Mouse (Mus musculus) mesoderm, embryonic 11.5 days (tissue): ENCODE data around the gene Vwa8.
"Not testable (repeated sequence)": the region's sequence is repeated elsewhere in the genome, so short reads cannot be mapped to it uniquely, and the experiment has no call there.

Experiments used
- DNase-seq: peaks from one replicate; pipeline ENCODE4 v3.0.0-alpha.2; 2012; ENCODE audit warnings: low read depth, low spot score

Vwa8 gene

GRCm38 (mm10) chr14:78972424-78972823 lies 123.6 kb downstream of the Vwa8 start:
- no peak for DNase-seq

GRCm38 (mm10) chr14:78983104-78983503 lies 134.3 kb downstream of the Vwa8 start:
- peak; percentile 12 for DNase-seq

- no peak for DNase-seq
These were observed 135.4 kb downstream of the Vwa8 start for GRCm38 (mm10) chr14:78984296-78984695.

GRCm38 (mm10) chr14:78987543-78987942 lies 138.7 kb downstream of the Vwa8 start:
- no peak for DNase-seq

GRCm38 (mm10) chr14:78992456-78992855 lies 143.6 kb downstream of the Vwa8 start:
- DNase-seq: no peak

- no peak for DNase-seq
These were observed 144.7 kb downstream of the Vwa8 start for GRCm38 (mm10) chr14:78993515-78993914.

GRCm38 (mm10) chr14:78996359-78996758 lies 147.5 kb downstream of the Vwa8 start:
- no peak for DNase-seq

- DNase-seq: no peak
These were observed 154.7 kb downstream of the Vwa8 start for GRCm38 (mm10) chr14:79003576-79003975.

GRCm38 (mm10) chr14:79017710-79018109 lies 168.9 kb downstream of the Vwa8 start:
- DNase-seq: not testable (repeated sequence)

GRCm38 (mm10) chr14:79018564-79018963 lies 169.7 kb downstream of the Vwa8 start:
- DNase-seq: no peak

GRCm38 (mm10) chr14:79021725-79022124 lies 172.9 kb downstream of the Vwa8 start:
- DNase-seq: peak; percentile 65

- no peak for DNase-seq
These were observed 180.2 kb downstream of the Vwa8 start for GRCm38 (mm10) chr14:79028996-79029575.

- DNase-seq: no peak
These were observed 181.9 kb downstream of the Vwa8 start for GRCm38 (mm10) chr14:79030715-79031114.

- no peak for DNase-seq
These were observed 182.4 kb downstream of the Vwa8 start for GRCm38 (mm10) chr14:79031230-79031740.

- no peak for DNase-seq
These were observed 184.5 kb downstream of the Vwa8 start for GRCm38 (mm10) chr14:79033396-79033795.

GRCm38 (mm10) chr14:79034511-79034913 lies 185.7 kb downstream of the Vwa8 start:
- no peak for DNase-seq

- no peak for DNase-seq
These were observed 186.7 kb downstream of the Vwa8 start for GRCm38 (mm10) chr14:79035575-79035974.

GRCm38 (mm10) chr14:79047186-79047585 lies 198.3 kb downstream of the Vwa8 start:
- no peak for DNase-seq

GRCm38 (mm10) chr14:79047956-79048355 lies 199.1 kb downstream of the Vwa8 start:
- no peak for DNase-seq

- DNase-seq: peak; percentile 6
These were observed 200.7 kb downstream of the Vwa8 start for GRCm38 (mm10) chr14:79049544-79049943.

GRCm38 (mm10) chr14:79065636-79066035 lies 216.8 kb downstream of the Vwa8 start:
- no peak for DNase-seq

- no peak for DNase-seq
These were observed 220.7 kb downstream of the Vwa8 start for GRCm38 (mm10) chr14:79069515-79069914.

- DNase-seq: no peak
These were observed 225.9 kb downstream of the Vwa8 start for GRCm38 (mm10) chr14:79074786-79075185.
